Mouse (Mus musculus) 3134 (cell line): ENCODE results near the gene Tnk1.

Experiments
- DNase-seq: peaks from one replicate; pipeline ENCODE4 v3.0.0-alpha.2; 2011; ENCODE audit warnings: low spot score; ENCODE audit not compliant: insufficient read length; ENCODE audit errors: extremely low read depth

Gene Tnk1

DNA sequence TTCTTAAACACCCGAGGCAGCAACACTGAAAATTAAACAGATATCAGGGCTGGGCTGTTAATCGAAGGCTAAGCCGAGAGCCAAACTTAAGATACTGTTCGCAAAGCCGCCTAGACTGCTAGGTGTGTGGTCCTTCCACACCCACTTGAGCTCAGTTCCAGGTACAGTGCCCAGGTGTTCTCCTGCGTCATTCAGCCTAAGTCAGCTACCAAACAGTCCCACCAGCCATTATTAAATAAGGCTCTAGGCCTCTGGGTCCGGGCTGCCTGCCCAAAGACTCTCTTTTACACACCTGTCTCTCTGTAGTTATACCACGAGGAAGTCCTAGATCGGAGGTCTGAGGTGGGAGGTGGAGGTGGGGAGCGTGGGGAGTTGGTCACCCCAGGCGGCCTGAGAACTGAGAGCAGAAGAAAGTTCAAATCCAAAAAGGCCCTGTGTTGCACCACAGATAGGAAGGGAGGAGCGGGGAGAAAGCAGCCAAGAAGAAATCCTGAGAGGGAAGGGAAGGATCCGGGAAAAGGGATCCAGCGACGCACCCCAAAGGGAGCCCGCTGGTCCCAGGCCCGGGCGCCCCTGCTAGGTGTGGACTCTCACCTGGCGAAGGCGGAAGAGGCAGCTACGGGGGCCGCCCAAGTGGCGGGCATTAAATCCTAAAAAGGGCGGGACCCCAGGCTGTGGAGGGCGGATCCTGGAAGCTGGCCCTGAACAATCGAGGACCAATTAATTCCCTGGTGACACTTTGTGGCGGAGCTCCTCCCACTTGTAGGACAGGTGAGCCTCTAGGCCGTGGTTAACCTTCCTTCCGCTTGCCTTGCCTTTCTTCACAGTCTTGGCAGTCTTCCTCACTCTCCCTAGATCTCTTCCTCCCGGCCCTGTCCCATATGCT lies at the start of gene Tnk1:
TSS of gene Tnk1 (minus strand) at position 618 of the 886 bp plus-strand sequence.
- DNase-seq = no peak

GRCm38 (mm10) chr11:69904311-69904710 lies 45.8 kb upstream of the Tnk1 start:
- DNase-seq = no peak

DNA sequence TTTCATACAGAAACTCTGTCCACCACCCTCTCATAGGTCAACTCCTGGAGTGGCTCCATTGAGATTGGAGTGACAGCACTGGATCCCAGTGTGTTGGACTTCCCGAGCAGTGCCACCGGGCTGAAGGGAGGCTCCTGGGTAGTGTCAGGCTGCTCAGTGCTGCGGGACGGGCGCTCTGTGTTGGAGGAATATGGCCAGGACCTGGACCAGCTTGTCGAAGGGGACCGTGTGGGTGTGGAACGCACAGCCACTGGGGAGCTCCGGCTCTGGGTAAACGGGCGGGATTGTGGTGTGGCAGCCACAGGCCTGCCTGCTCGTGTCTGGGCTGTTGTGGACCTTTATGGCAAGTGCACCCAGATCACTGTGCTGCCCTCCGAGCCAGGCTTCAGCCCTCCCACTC lies 44.4 kb upstream of the Tnk1 start:
- DNase-seq = no peak

DNA sequence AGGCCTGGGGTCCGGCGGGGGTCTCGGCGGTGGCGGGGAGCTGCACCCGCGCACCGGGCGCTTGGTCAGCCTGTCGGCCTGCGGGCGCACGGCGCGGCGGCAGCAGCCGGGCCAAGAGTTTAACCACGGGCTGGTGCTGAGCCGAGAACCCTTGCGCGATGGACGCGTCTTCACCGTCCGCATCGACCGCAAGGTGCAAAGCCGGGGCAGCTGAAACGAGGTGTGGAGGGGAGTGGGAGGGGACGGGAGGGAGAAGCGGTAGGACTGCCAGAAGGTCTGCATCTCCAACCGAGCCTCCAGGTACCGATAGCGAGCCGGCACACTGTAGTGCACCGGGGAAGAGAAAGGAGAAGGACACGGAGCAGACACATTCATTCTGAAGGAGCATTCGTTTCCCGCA lies 43.5 kb upstream of the Tnk1 start:
- DNase-seq = no peak

DNA sequence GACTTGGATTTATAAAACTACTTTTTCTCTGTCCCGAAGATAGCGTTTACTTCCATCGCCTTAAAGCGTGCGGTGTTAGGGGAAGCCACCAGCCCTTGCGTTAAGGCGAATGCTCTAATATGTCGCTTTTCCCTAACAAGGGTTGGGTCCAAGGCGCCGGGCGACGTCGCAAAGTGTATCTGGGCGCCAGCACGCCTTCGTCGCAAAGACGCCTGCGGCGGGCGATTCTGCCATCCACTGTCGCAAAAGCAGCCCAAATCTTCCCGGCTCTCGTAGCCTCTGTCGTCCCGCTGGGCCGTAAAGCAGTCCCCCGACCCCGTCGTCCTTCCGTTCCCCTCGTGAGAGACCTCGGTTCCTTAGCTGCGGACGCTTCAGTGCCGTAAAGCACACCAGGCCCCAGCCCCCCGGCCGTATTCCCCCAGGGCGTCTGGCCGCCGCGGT lies 42.9 kb upstream of the Tnk1 start:
- DNase-seq = peak; percentile 99

- peak; percentile 85 for DNase-seq
Observed at GRCm38 (mm10) chr11:69900471-69901405, 42.2 kb upstream of the Tnk1 start, which contains the start of the genes 2810408A11Rik and Neurl4. TSS of gene 2810408A11Rik (minus strand) at chr11:69900987. TSS of gene Neurl4 (plus strand) at chr11:69901072.

- no peak for DNase-seq
Observed at GRCm38 (mm10) chr11:69899870-69900269, 41.3 kb upstream of the Tnk1 start.

DNA sequence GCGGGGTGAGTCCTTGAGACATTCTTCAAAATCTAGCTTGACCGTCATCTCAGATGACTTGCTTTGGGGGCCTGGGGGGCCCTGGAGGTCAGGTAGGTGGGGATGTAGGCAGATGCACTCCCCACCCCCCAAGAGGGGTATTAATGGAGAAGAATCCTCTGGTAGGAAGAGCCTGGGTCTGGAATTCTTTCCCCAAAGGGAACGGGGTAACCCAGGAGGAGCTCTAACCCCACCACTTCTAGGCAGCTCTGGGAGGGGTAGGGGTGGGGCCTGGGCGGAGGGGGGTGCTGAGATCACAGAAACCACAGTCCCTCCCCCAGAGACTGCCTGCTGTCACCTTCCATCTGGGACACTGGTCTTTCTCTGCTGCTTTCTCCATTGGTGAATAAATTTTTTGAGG lies 36.8 kb upstream of the Tnk1 start, which contains the start of gene Acap1:
TSS of gene Acap1 (minus strand) at position 249 of the 400 bp plus-strand sequence.
- no peak for DNase-seq

DNA sequence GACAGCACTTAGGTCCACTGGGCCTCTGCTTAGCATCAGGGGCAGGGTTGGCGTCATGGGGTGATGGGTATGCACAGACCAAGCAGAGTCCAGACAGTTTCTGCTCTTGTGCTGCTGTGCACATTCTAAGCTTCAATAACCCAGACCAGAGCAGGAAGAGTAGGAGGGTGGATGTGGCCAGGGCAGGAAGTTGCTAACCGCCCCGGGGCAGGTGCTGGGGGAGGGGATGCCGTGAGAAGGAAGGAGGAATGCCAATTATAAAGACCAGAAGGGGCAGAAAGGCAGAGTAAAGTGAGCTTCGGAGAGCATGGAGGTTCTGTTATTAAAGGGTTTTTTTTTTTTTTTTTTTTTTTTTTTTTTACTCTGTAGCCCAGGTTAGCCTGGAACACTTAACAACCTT lies 36.1 kb upstream of the Tnk1 start:
- peak; percentile 55 for DNase-seq

- no peak for DNase-seq
Observed at GRCm38 (mm10) chr11:69891482-69891881, 33.0 kb upstream of the Tnk1 start.

DNA sequence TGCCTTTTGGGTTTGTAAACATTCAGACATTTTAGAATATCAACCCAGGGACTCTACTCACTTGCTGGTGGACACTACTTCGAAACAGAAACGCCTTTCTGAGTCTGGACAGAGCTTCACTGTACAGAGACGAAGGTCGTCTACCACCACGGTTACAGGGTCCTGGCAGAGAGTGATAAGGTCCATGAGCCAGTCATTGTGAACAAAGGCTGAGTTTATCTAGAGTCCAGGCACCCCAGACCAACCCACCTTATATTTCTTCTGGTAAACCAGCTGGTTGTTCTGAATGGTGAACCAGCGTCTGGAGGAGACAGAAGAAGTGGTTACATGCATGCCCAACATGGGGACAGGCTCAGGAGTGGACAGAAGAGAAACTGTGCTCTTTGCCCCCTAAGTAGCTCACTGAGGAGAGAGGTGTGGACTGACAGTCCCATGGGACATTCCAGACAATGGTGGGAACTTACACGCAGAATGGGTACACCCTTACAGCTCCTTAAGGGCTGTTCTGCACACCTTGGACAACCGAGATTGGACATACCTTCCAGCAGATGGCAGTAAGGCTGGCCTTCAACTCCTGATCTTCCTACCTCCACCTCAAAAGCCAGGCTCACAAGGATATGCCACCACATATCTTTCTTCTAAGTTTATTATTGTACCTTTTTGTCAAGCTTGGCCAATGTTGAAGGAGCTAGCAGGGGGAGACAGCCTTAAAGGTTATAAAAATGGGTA lies 28.5 kb upstream of the Tnk1 start:
- no peak for DNase-seq

GRCm38 (mm10) chr11:69884663-69885062 lies 26.1 kb upstream of the Tnk1 start:
- DNase-seq = no peak

- no peak for DNase-seq
Observed at GRCm38 (mm10) chr11:69884240-69884639, 25.7 kb upstream of the Tnk1 start.

- DNase-seq = peak; percentile 48
Observed at GRCm38 (mm10) chr11:69883527-69884151, 25.1 kb upstream of the Tnk1 start.

DNA sequence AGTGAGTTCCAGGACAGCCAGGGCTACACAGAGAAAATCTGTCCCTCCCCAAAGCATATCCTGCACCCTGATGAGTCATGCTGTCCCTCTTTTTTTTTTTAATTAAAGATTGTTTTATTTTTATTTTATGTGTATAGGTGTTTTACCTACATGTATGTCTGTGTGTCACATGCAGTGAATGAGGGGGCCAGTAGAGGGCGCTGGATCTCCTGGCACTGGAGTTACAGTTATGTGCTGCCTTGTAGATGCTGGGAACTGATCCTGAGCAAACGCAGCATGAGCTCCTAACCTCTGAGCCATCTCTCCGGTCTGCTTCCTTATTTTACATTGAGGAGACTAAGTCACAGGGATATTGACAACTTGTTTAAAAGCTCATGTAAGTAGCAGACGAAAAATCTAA lies 24.5 kb upstream of the Tnk1 start:
- no peak for DNase-seq

DNA sequence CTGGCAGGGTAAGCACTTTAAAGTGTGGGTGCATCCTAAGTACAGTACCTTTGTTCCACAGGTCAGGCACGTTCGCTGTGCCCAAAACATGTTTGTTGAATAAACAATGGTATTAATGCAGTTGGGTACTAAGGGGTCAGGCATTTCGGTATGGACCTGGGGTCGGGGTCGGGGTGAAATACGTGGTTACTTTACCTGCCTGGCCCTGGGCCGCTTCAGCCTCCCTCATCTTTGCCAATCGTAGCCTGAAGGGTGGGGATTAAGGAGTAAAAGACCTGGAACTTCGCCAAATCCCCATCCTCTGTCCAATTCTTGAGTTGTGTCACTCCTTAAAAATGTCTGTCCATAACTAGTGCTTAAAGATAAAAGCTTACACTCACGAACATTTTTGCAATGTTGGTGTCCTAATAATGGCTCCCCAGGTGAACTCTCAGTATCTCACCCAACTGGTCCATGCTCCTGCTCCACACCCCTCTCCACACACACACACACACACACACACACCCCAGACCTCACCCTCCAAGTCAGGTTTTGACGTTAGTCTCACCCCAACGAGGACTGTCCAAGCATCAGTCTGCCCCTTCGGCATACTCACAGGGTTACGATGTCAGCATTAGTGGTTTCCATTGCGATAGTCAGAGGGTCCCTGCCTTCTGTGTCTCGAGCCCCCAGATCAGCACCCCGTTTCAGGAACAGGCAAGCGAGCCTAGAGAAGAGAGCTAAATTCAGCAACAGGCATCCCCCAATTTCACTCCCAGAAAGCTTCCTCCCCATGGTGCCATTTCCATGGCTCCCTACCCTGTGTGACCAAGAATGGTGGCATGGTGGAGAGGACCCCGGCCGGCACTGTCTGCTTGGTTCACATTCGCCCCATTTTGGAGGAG lies 23.5 kb upstream of the Tnk1 start:
- no peak for DNase-seq

GRCm38 (mm10) chr11:69880853-69881603 lies 22.5 kb upstream of the Tnk1 start, which contains the start of gene Kctd11:
TSS of gene Kctd11 (minus strand) at chr11:69881406.
- peak; percentile 97 for DNase-seq

GRCm38 (mm10) chr11:69880506-69880852 lies 21.9 kb upstream of the Tnk1 start:
- no peak for DNase-seq
